Mouse (Mus musculus) stomach, postnatal 0 days (tissue): ENCODE data around the gene Sox5. TPM values are rescaled to one million over a fixed set of nuclear protein-coding genes. Genes with fewer than 3 reads are reported as not detected.
A peak's percentile ranks its signal among the peaks of the same experiment; 100 is the strongest.

ENCODE experiments used
- ATAC-seq: fragments of 200-750 bp; cut with Nextera tagmentation; 2 replicates; pipeline ENCODE4 v1.8.0; 2017; ENCODE audit not compliant: low FRiP score, low TSS enrichment
- DNase-seq: peaks from one replicate; pipeline ENCODE4 v3.0.0-alpha.2; 2016; ENCODE audit warnings: low spot score
- H3K27ac ChIP-seq: fragments of 300-500 bp; sonication (generic); replicated peaks from 2 replicates; pipeline ENCODE4 v1.5.1; 2014; ENCODE audit warnings: mild to moderate bottlenecking, control low read depth
- H3K27me3 ChIP-seq: fragments of 300-500 bp; sonication (generic); 2 replicates; pipeline ENCODE4 v1.6.1; 2014; ENCODE audit warnings: low read length; ENCODE audit not compliant: control insufficient read depth, insufficient read depth
- H3K36me3 ChIP-seq: fragments of 300-500 bp; sonication (generic); 2 replicates; pipeline ENCODE4 v1.6.1; 2014; ENCODE audit warnings: low read length, mixed read lengths; ENCODE audit not compliant: control insufficient read depth, insufficient read depth
- H3K4me1 ChIP-seq: fragments of 300-500 bp; sonication (generic); replicated peaks from 2 replicates; pipeline ENCODE4 v1.6.1; 2014; ENCODE audit warnings: antibody characterized with exemption; ENCODE audit not compliant: control insufficient read depth, insufficient read depth
- H3K4me2 ChIP-seq: fragments of 300-500 bp; sonication (generic); replicated peaks from 2 replicates; pipeline ENCODE4 v1.6.1; 2014; ENCODE audit warnings: low read depth, mild to moderate bottlenecking, control low read depth, moderate library complexity
- H3K4me3 ChIP-seq: fragments of 300-500 bp; sonication (generic); 2 replicates; pipeline ENCODE4 v1.5.1; 2014; ENCODE audit warnings: low read depth, low read length, control low read depth
- H3K9ac ChIP-seq: fragments of 300-500 bp; sonication (generic); 2 replicates; pipeline ENCODE4 v1.6.1; 2014; ENCODE audit warnings: mild to moderate bottlenecking, low read length, control low read depth, mixed read lengths
- H3K9me3 ChIP-seq: fragments of 300-500 bp; sonication (generic); 2 replicates; pipeline ENCODE4 v1.6.1; 2016; ENCODE audit warnings: low read length; ENCODE audit not compliant: control insufficient read depth
- CTCF ChIP-seq: IDR thresholded peaks from 2 replicates; pipeline ENCODE4 v1.5.1; 2016; ENCODE audit warnings: antibody characterized with exemption, low read depth, mild to moderate bottlenecking, moderate library complexity
- EP300 ChIP-seq: optimal IDR thresholded peaks from 2 replicates; pipeline ENCODE3; 2016; ENCODE audit warnings: antibody characterized with exemption
- WGBS: fragments of 180-500 bp; shearing (Covaris S2); extraction: QIAGEN DNeasy Blood & Tissue Kit; methylation state at CpG from one replicate; pipeline ENCODE4 v1.1.7; 2014; 5-methylcytosine and 5-hydroxymethylcytosine counted together
- polyA plus RNA-seq: library from polyadenylated mRNA; unstranded; fragments of >200 nt; fragmentation: Nextera tagmentation; extraction: Ambion mirVana; gene quantifications from 2 replicates; pipeline ENCODE4 v1.2.1, GENCODE M21; 2015

Gene Sox5
- polyA plus RNA-seq, 1 experiment from 2014 or later, result 9.8 TPM

- H3K4me1 ChIP-seq, result no peaks in the 10 kb centered on the region
- 0 out of 2 replicates have a peak overlapping the region, but pooled peaks have one; percentile 32 for H3K9ac ChIP-seq
- H3K9me3 ChIP-seq, result no peaks in the 10 kb centered on the region
- no peak for DNase-seq
- ATAC-seq, result no peak
- 59% methylated on average over 12 of the region's 12 CpGs for WGBS
- no peak for TF ChIP-seq CTCF
- H3K36me3 ChIP-seq, result no peaks in the 10 kb centered on the region
- no peak overlapping the region for H3K27ac ChIP-seq
- H3K4me3 ChIP-seq, result peak overlapping the region; percentile 17; the same call in 1 of the 2 replicates
- no peaks in the 10 kb centered on the region for H3K27me3 ChIP-seq
- 0 out of 2 replicates have a peak overlapping the region, but pooled peaks have one; percentile 0 for H3K4me2 ChIP-seq
Observed at GRCm38 (mm10) chr6:144181083-144181866, 600.5 kb downstream of the Sox5 start.

- Histone ChIP-seq H3K4me2 (no peak overlapping the region), H3K36me3 (no peaks in the 10 kb centered on the region), H3K4me1 (no peaks in the 10 kb centered on the region), H3K9me3 (no peaks in the 10 kb centered on the region), H3K4me3 (no peak overlapping the region), H3K27me3 (no peaks in the 10 kb centered on the region), H3K9ac (no peak overlapping the region), H3K27ac (no peak overlapping the region)
- 72% methylated on average over 3 of the region's 3 CpGs for WGBS
- no peak for TF ChIP-seq EP300
- TF ChIP-seq CTCF, result no peak
- DNase-seq (no peak), ATAC-seq (no peak)
Observed at GRCm38 (mm10) chr6:144179111-144179510, 602.7 kb downstream of the Sox5 start.

GRCm38 (mm10) chr6:144176674-144177073, 605.1 kb downstream of the Sox5 start:
- no peaks in the 10 kb centered on the region for H3K4me1 ChIP-seq
- H3K9ac ChIP-seq, result no peak overlapping the region
- H3K27ac ChIP-seq, result no peak overlapping the region
- WGBS, result 67% methylated on average over 5 of the region's 5 CpGs
- TF ChIP-seq EP300 (no peak), CTCF (0 out of 2 replicates have a peak, but pooled peaks have one; percentile 15)
- H3K36me3 ChIP-seq, result no peaks in the 10 kb centered on the region
- H3K4me2 ChIP-seq, result no peak overlapping the region
- ATAC-seq, result peak; percentile 66; the same call in 1 of the 2 replicates
- no peaks in the 10 kb centered on the region for H3K27me3 ChIP-seq
- no peaks in the 10 kb centered on the region for H3K9me3 ChIP-seq
- no peak overlapping the region for H3K4me3 ChIP-seq
- DNase-seq, result no peak

GRCm38 (mm10) chr6:144175590-144175989, 606.2 kb downstream of the Sox5 start:
- no peak for DNase-seq
- no peak for ATAC-seq
- 76% methylated on average over 3 of the region's 3 CpGs for whole genome bisulfite sequencing
- Histone ChIP-seq H3K4me1 (no peaks in the 10 kb centered on the region), H3K27me3 (no peaks in the 10 kb centered on the region), H3K9ac (no peak overlapping the region), H3K9me3 (no peaks in the 10 kb centered on the region), H3K27ac (no peak overlapping the region), H3K36me3 (no peaks in the 10 kb centered on the region), H3K4me3 (no peak overlapping the region), H3K4me2 (no peak overlapping the region)
- TF ChIP-seq CTCF, result no peak
- no peak for TF ChIP-seq EP300

DNA sequence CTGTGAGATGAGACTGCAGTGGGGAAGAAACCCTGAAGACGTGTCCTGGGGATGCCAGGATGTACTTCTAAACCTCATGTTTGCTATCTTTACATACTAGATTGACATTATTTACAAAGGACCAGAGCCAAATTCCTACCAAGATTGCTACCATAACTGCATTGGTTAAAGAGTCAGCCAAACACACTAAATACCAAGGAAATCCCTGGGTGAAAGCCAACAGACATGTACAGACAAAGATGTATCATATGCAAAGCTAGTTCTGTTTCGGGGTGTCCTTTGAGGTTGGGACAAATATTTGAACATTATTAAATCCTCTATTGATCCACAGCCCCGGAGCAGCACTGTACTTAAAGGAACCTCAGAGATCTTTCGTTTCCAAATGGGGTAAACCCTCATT, 611.2 kb downstream of the Sox5 start:
- ATAC-seq (no peak), DNase-seq (no peak)
- 27% methylated on average over 4 of the region's 4 CpGs for WGBS
- no peak for TF ChIP-seq EP300
- no peak for TF ChIP-seq CTCF
- Histone ChIP-seq H3K9me3 (no peaks in the 10 kb centered on the region), H3K9ac (no peak overlapping the region), H3K36me3 (no peaks in the 10 kb centered on the region), H3K27ac (no peak overlapping the region), H3K4me1 (0 out of 2 replicates have a peak, but pooled peaks cover 3% of the 10 kb centered on the region), H3K4me3 (no peak overlapping the region), H3K4me2 (no peak overlapping the region), H3K27me3 (no peaks in the 10 kb centered on the region)

- no peak overlapping the region for H3K9ac ChIP-seq
- 0 out of 2 replicates have a peak, but pooled peaks cover 3% of the 10 kb centered on the region for H3K4me1 ChIP-seq
- H3K4me2 ChIP-seq, result no peak overlapping the region
- no peaks in the 10 kb centered on the region for H3K36me3 ChIP-seq
- no peaks in the 10 kb centered on the region for H3K9me3 ChIP-seq
- 0 out of 2 replicates have a peak overlapping the region, but pooled peaks have one; percentile 24 for H3K27ac ChIP-seq
- no peak overlapping the region for H3K4me3 ChIP-seq
- ATAC-seq, result no peak
- TF ChIP-seq CTCF (no peak), EP300 (no peak)
- no peaks in the 10 kb centered on the region for H3K27me3 ChIP-seq
- no peak for DNase-seq
- 34% methylated on average over 4 of the region's 4 CpGs for WGBS
Observed at GRCm38 (mm10) chr6:144169791-144170190, 612.0 kb downstream of the Sox5 start.
